Mouse (Mus musculus): Measurements from ENCODE around the gene E430018J23Rik.
"Not testable (repeated sequence)": the region's sequence is repeated elsewhere in the genome, so short reads cannot be mapped to it uniquely, and the experiment has no call there.

E430018J23Rik gene

GRCm38 (mm10) chr7:127393157-127393943, at the start of gene E430018J23Rik:
Gene E430018J23Rik, minus strand, starts transcription at chr7:127393629.
- peak; percentile 83 to 90 for DNase-seq (ENCODE audit: low read depth in 2 of 2, low spot score in 2 of 2)

DNA sequence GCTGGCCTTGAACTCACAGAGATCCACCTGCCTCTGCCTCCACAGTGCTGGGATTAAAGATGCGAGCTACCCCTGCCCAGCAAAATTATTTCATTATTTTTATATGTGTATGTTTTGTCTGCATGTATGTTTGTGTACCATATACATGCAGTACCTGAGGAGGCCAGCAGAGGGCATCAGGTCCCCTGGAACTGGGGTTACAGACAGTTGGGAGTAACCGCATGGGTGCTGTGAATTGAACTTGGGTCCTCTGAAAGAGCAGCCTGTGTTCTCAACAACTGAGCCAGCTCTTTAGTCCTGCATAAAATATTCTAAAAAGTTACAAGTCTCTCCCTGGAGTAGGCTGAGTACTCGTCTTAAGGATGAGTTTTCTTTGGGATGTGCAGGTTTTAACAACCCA, 44.3 kb upstream of the E430018J23Rik start:
- DNase-seq (ENCODE audit: low read depth in 2 of 2, low spot score in 2 of 2), result peak in 1 of 2 experiments; percentile 46

- no peak for DNase-seq (ENCODE audit: low read depth in 2 of 2, low spot score in 2 of 2)
Measured at GRCm38 (mm10) chr7:127435206-127435605, 41.8 kb upstream of the E430018J23Rik start.

GRCm38 (mm10) chr7:127426354-127426753, 32.9 kb upstream of the E430018J23Rik start:
- no peak for DNase-seq (ENCODE audit: low read depth in 2 of 2, low spot score in 2 of 2)

DNA sequence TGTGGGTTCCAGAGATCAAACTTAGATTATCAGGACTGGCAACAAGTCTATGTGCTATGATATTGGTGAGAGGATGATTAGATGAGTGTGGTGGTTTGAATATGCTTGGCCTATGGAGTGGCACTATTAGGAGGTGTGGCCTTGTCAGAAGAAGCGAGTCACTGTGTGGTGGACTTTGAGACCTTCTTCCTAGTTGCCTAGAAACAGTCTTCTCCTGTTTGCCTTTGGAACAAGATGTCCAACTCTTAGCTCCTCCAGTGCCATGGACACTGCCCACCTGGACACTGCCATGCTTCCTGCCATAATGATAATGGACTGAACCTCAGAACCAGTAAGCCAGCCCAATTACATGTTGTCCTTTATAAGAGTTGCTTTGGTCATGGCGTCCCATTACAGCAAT, 32.5 kb upstream of the E430018J23Rik start:
- DNase-seq (ENCODE audit: low read depth in 2 of 2, low spot score in 2 of 2), result no peak

DNA sequence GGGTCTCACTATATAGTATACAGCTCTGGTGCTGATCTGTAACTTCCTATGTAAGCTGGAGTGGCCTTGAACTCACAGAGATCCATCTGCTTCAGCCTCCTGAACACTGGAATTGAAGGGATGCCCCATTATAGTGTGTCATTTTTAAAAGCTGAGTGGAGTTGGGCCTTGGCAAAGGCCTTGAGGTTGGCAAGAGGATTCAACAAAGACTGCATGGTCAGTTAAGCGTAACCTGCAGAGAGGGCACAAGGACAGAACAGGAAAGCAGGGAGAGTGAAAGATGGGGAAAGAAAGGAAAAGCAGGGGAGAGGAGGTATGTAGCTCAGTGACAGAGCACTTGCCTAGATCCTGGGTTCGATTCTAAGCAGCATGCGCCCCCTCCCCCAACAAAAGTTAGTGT, 31.9 kb upstream of the E430018J23Rik start:
- no peak for DNase-seq (ENCODE audit: low read depth in 2 of 2, low spot score in 2 of 2)

GRCm38 (mm10) chr7:127422247-127422646, 28.8 kb upstream of the E430018J23Rik start:
- no peak for DNase-seq (ENCODE audit: low read depth in 2 of 2, low spot score in 2 of 2)

GRCm38 (mm10) chr7:127421388-127422191, 28.2 kb upstream of the E430018J23Rik start, which contains the start of gene Zfp688:
Gene Zfp688, minus strand, starts transcription at chr7:127422068.
- peak; percentile 95 to 98 for DNase-seq (ENCODE audit: low read depth in 2 of 2, low spot score in 2 of 2)

- DNase-seq (ENCODE audit: low read depth in 2 of 2, low spot score in 2 of 2), result no peak
Measured at GRCm38 (mm10) chr7:127411418-127411817, 18.0 kb upstream of the E430018J23Rik start.

GRCm38 (mm10) chr7:127406002-127406987, 12.9 kb upstream of the E430018J23Rik start, which contains the start of gene Zfp764:
Gene Zfp764, minus strand, starts transcription at chr7:127406822.
- peak; percentile 78 to 80 for DNase-seq (ENCODE audit: low read depth in 2 of 2, low spot score in 2 of 2)

DNA sequence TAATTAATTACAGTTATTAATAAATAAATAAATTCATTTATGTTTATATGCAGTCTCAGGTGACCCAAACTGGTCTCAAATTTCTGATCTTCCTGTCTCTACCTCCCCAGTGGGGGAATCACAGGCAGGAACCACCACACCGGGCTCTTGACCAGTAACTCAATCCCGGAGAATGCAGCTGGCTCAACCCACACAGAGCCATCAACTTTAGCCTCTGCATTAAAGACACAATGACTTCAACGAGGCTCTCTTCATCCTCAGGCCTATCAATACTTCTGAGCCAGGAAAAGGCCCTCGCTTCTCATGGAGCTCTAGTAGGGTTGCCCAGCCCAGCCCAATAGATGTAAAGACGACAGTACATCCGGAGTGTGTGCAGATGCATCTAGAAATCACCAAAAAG, 10.7 kb upstream of the E430018J23Rik start:
- not testable (repeated sequence) for DNase-seq (ENCODE audit: low read depth in 2 of 2, low spot score in 2 of 2)

- DNase-seq (ENCODE audit: low read depth in 2 of 2, low spot score in 2 of 2), result no peak
Measured at GRCm38 (mm10) chr7:127402980-127403379, 9.6 kb upstream of the E430018J23Rik start.

- no peak for DNase-seq (ENCODE audit: low read depth in 2 of 2, low spot score in 2 of 2)
Measured at GRCm38 (mm10) chr7:127400355-127400754, 6.9 kb upstream of the E430018J23Rik start.

DNA sequence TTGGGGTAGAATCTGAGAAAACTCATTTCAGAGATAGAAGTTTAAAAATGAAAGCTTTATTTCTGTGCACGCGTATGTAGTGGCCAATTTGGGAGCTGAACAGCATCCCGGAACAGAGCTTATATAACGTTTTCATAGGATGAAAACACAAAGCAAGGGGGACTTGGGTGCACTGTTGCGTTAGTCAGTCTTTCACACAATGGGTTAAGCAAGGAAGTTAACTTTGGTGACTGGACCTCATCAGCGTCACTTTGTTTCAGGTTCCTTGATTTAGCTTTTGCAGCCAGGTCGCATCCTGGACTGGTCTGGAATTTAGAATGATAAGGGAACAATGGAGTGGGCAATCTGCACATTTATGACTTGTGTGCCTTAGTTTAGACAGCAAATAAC, 510 bp upstream of the E430018J23Rik start:
- no peak for DNase-seq (ENCODE audit: low read depth in 2 of 2, low spot score in 2 of 2)

- DNase-seq (ENCODE audit: low read depth in 2 of 2, low spot score in 2 of 2), result no peak
Measured at GRCm38 (mm10) chr7:127392251-127392824, 1.1 kb downstream of the E430018J23Rik start.

DNA sequence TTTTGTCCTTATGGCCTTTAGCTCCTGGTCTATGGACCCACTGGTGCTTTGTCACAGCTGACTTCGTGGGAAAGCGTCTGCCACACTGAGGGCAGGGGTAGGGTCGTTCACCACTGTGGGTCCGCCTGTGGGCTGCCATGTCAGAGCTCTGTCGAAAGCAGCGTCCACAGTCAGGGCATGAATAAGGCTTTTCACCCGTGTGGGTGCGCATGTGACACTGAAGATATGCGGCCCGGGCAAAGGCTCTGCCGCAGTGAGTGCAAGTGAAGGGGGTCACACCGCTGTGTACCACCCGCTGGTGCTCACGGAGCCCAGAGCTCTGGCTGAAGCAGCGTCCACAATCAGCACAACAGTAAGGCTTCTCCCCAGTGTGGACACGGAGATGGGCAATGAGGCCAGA, 1.9 kb downstream of the E430018J23Rik start:
- DNase-seq (ENCODE audit: low read depth in 2 of 2, low spot score in 2 of 2), result no peak

- DNase-seq (ENCODE audit: low read depth in 2 of 2, low spot score in 2 of 2), result no peak
Measured at GRCm38 (mm10) chr7:127390306-127390705, 3.1 kb downstream of the E430018J23Rik start.

DNA sequence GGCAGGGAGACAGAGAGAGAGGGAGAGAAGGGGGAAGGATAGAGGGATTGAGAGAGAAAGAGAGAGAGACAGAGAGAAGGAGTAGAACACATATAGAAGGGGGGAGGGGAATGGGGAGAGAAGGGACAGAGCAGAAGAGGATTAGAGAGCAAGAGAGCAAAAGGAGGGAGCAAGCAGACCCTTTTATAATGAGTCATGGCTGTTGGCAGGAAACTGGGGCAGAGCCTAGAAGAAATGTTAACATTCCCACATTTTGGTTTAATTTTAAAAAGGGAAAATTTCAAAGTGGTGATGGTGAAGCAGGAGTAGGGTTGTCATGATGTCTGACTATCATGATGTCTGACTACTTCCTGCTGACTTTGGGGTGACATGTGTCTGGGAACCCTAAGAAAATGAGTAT, 5.2 kb downstream of the E430018J23Rik start:
- not testable (repeated sequence) for DNase-seq (ENCODE audit: low read depth in 2 of 2, low spot score in 2 of 2)

DNA sequence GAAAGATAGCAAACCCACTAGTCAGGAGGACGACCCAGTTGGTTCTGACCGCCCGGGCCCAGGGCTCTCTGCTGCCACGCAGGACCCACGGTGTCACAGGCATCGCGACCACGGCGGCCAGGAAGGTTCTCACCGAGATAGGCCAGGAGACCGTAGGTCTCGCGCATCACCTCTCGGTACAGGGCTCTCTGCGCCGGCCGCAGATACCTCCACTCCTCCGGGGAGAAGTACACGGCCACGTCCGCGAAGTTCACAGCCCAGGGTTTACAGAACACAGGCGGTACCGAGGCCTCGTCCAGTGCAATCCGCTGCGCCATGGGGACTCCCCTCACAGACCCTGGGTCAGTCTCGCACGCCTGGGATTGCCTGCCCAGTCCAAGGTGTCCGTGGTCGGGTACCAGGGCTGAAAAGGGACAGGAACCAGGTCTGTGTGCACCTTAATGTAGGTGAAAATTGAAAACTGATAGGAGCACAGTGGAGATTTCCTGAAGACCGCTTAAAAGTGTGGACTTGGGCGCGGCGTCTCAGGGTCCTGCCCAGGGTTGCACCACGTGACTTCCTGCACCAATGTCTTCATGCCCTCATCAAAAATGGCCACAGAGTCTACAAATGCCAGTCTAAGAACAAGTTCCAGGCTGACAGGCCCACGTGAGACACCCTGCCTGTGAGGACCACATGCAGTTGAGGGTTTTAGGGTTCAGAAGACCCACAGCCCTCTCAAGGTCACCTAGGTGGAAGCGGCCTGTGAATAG, 6.6 kb downstream of the E430018J23Rik start, which contains the start of gene 9130019O22Rik:
Gene 9130019O22Rik, minus strand, starts transcription at position 526 of the 752 bp plus-strand sequence.
- peak; percentile 75 to 79 for DNase-seq (ENCODE audit: low read depth in 2 of 2, low spot score in 2 of 2)

- not testable (repeated sequence) for DNase-seq (ENCODE audit: low read depth in 2 of 2, low spot score in 2 of 2)
Measured at GRCm38 (mm10) chr7:127385560-127385959, 7.9 kb downstream of the E430018J23Rik start.

Measured in CD8-positive naive resting alpha-beta T cell, adult 2 months (primary cell).